Mouse (Mus musculus) lung, adult 2 months (tissue): ENCODE measurements around the gene Fbxo47.

Source experiments
- CTCF ChIP-seq: fragments of 200-500 bp; IDR thresholded peaks from 2 replicates; pipeline ENCODE4 v1.5.1; 2011; ENCODE audit warnings: mild to moderate bottlenecking, low read length, control low read depth; ENCODE audit not compliant: insufficient read depth
- POLR2A ChIP-seq: fragments of 200-500 bp; IDR thresholded peaks from 2 replicates; pipeline ENCODE4 v1.6.1; 2011; ENCODE audit warnings: low read depth, mild to moderate bottlenecking, control low read depth, low read length, borderline replicate concordance; ENCODE audit errors: extremely low read depth

GRCm38 (mm10) chr11:97867591-97867990, 16.4 kb downstream of the Fbxo47 start:
- TF ChIP-seq CTCF = no peak
- TF ChIP-seq POLR2A = no peak
